Mouse (Mus musculus): ENCODE results near the gene Gm14862. TPM values are rescaled to one million over a fixed set of nuclear protein-coding genes. Genes with fewer than 3 reads are reported as not detected.
A peak's percentile ranks its signal among the peaks of the same experiment; 100 is the strongest.

Gm14862 gene
- polyA plus RNA-seq, 1 experiment from 2014 or later: not detected

- 10% methylated on average over 47 of the region's 94 CpGs for WGBS
- peak within 1 kb of the TSS; percentile 53 for H3K9ac ChIP-seq (ENCODE audit: low read length)
- no peaks in the 10 kb centered on the region for H3K27me3 ChIP-seq (ENCODE audit: control insufficient read depth, insufficient read depth, low read length)
- H3K27ac ChIP-seq (ENCODE audit: low read depth, low read length): no peak within 1 kb of the TSS
- DNase-seq (ENCODE audit: low spot score): peak; percentile 56
- H3K4me3 ChIP-seq (ENCODE audit: low read depth, low read length): peak within 1 kb of the TSS; percentile 52
- H3K9me3 ChIP-seq (ENCODE audit: control insufficient read depth, low read length): no peaks in the 10 kb centered on the region
- ATAC-seq (ENCODE audit: insufficient read depth, low FRiP score, low TSS enrichment): peak; percentile 92
- H3K4me2 ChIP-seq (ENCODE audit: low read depth): peak within 1 kb of the TSS; percentile 43
- no peaks in the 10 kb centered on the region for H3K36me3 ChIP-seq (ENCODE audit: control insufficient read depth, insufficient read depth, low read length)
- H3K4me1 ChIP-seq (ENCODE audit: control insufficient read depth, insufficient read depth, low read length): no peaks in the 10 kb centered on the region
These were observed 16.0 kb upstream of the Gm14862 start, which contains the start of gene Xk for GRCm38 (mm10) chrX:9272460-9273361. TSS of gene Xk (plus strand) at chrX:9272756.

- peak overlapping the region; percentile 52 for H3K4me3 ChIP-seq (ENCODE audit: low read depth, low read length)
- H3K9me3 ChIP-seq (ENCODE audit: control insufficient read depth, low read length): no peaks in the 10 kb centered on the region
- H3K4me2 ChIP-seq (ENCODE audit: low read depth): peak overlapping the region; percentile 43
- no peaks in the 10 kb centered on the region for H3K4me1 ChIP-seq (ENCODE audit: control insufficient read depth, insufficient read depth, low read length)
- DNase-seq (ENCODE audit: low spot score) (no peak), ATAC-seq (ENCODE audit: insufficient read depth, low FRiP score, low TSS enrichment) (no peak)
- 28% methylated on average over 8 of the region's 8 CpGs for whole genome bisulfite sequencing
- H3K9ac ChIP-seq (ENCODE audit: low read length): no peak overlapping the region
- no peaks in the 10 kb centered on the region for H3K27me3 ChIP-seq (ENCODE audit: control insufficient read depth, insufficient read depth, low read length)
- H3K27ac ChIP-seq (ENCODE audit: low read depth, low read length): no peak overlapping the region
- no peaks in the 10 kb centered on the region for H3K36me3 ChIP-seq (ENCODE audit: control insufficient read depth, insufficient read depth, low read length)
These were observed 15.3 kb upstream of the Gm14862 start for GRCm38 (mm10) chrX:9271947-9272459.

GRCm38 (mm10) chrX:9271112-9271511 is 14.4 kb upstream of the Gm14862 start:
- DNase-seq (ENCODE audit: low spot score): no peak
- H3K9me3 ChIP-seq (ENCODE audit: control insufficient read depth, low read length): no peaks in the 10 kb centered on the region
- no peaks in the 10 kb centered on the region for H3K27me3 ChIP-seq (ENCODE audit: control insufficient read depth, insufficient read depth, low read length)
- H3K4me2 ChIP-seq (ENCODE audit: low read depth): no peak overlapping the region
- H3K27ac ChIP-seq (ENCODE audit: low read depth, low read length): no peak overlapping the region
- no peak overlapping the region for H3K4me3 ChIP-seq (ENCODE audit: low read depth, low read length)
- H3K36me3 ChIP-seq (ENCODE audit: control insufficient read depth, insufficient read depth, low read length): no peaks in the 10 kb centered on the region
- H3K9ac ChIP-seq (ENCODE audit: low read length): no peak overlapping the region
- WGBS: 73% methylated on average over 3 of the region's 3 CpGs
- no peak for ATAC-seq (ENCODE audit: insufficient read depth, low FRiP score, low TSS enrichment)
- no peaks in the 10 kb centered on the region for H3K4me1 ChIP-seq (ENCODE audit: control insufficient read depth, insufficient read depth, low read length)

GRCm38 (mm10) chrX:9259267-9259666 is 2.6 kb upstream of the Gm14862 start:
- H3K4me1 ChIP-seq (ENCODE audit: control insufficient read depth, insufficient read depth, low read length): no peaks in the 10 kb centered on the region
- no peak overlapping the region for H3K4me3 ChIP-seq (ENCODE audit: low read depth, low read length)
- no peaks in the 10 kb centered on the region for H3K9me3 ChIP-seq (ENCODE audit: control insufficient read depth, low read length)
- no peaks in the 10 kb centered on the region for H3K36me3 ChIP-seq (ENCODE audit: control insufficient read depth, insufficient read depth, low read length)
- no peak for DNase-seq (ENCODE audit: low spot score)
- H3K4me2 ChIP-seq (ENCODE audit: low read depth): no peak overlapping the region
- no peak overlapping the region for H3K27ac ChIP-seq (ENCODE audit: low read depth, low read length)
- no peak for ATAC-seq (ENCODE audit: insufficient read depth, low FRiP score, low TSS enrichment)
- no peak overlapping the region for H3K9ac ChIP-seq (ENCODE audit: low read length)
- 90% methylated on average over 1 of the region's 1 CpGs for WGBS
- no peaks in the 10 kb centered on the region for H3K27me3 ChIP-seq (ENCODE audit: control insufficient read depth, insufficient read depth, low read length)

- no peak overlapping the region for H3K27ac ChIP-seq (ENCODE audit: low read depth, low read length)
- H3K4me1 ChIP-seq (ENCODE audit: control insufficient read depth, insufficient read depth, low read length): no peaks in the 10 kb centered on the region
- ATAC-seq (ENCODE audit: insufficient read depth, low FRiP score, low TSS enrichment) (no peak), DNase-seq (ENCODE audit: low spot score) (no peak)
- H3K36me3 ChIP-seq (ENCODE audit: control insufficient read depth, insufficient read depth, low read length): no peaks in the 10 kb centered on the region
- WGBS: 92% methylated on average over 7 of the region's 7 CpGs
- H3K4me3 ChIP-seq (ENCODE audit: low read depth, low read length): no peak overlapping the region
- no peak overlapping the region for H3K9ac ChIP-seq (ENCODE audit: low read length)
- H3K27me3 ChIP-seq (ENCODE audit: control insufficient read depth, insufficient read depth, low read length): no peaks in the 10 kb centered on the region
- no peaks in the 10 kb centered on the region for H3K9me3 ChIP-seq (ENCODE audit: control insufficient read depth, low read length)
- H3K4me2 ChIP-seq (ENCODE audit: low read depth): no peak overlapping the region
These were observed 1.1 kb upstream of the Gm14862 start for GRCm38 (mm10) chrX:9257831-9258230.

GRCm38 (mm10) chrX:9254901-9255300 is 1.8 kb downstream of the Gm14862 start:
- H3K4me2 ChIP-seq (ENCODE audit: low read depth): no peak overlapping the region

GRCm38 (mm10) chrX:9253990-9254389 is 2.7 kb downstream of the Gm14862 start:
- DNase-seq (ENCODE audit: low spot score): no peak
- no peak for ATAC-seq (ENCODE audit: insufficient read depth, low FRiP score, low TSS enrichment)
- WGBS: 77% methylated on average over 10 of the region's 10 CpGs
- Histone ChIP-seq H3K27me3 (ENCODE audit: control insufficient read depth, insufficient read depth, low read length) (no peaks in the 10 kb centered on the region), H3K4me2 (ENCODE audit: low read depth) (no peak overlapping the region), H3K36me3 (ENCODE audit: control insufficient read depth, insufficient read depth, low read length) (no peaks in the 10 kb centered on the region), H3K9ac (ENCODE audit: low read length) (no peak overlapping the region), H3K9me3 (ENCODE audit: control insufficient read depth, low read length) (no peaks in the 10 kb centered on the region), H3K4me3 (ENCODE audit: low read depth, low read length) (no peak overlapping the region), H3K4me1 (ENCODE audit: control insufficient read depth, insufficient read depth, low read length) (no peaks in the 10 kb centered on the region), H3K27ac (ENCODE audit: low read depth, low read length) (no peak overlapping the region)

More at GRCm38 (mm10) chrX:9254901-9255300, 1.8 kb downstream of the Gm14862 start:
- Histone ChIP-seq H3K4me1 (ENCODE audit: control insufficient read depth, insufficient read depth, low read length) (no peaks in the 10 kb centered on the region), H3K27me3 (ENCODE audit: control insufficient read depth, insufficient read depth, low read length) (no peaks in the 10 kb centered on the region), H3K4me3 (ENCODE audit: low read depth, low read length) (no peak overlapping the region), H3K9me3 (ENCODE audit: control insufficient read depth, low read length) (no peaks in the 10 kb centered on the region), H3K36me3 (ENCODE audit: control insufficient read depth, insufficient read depth, low read length) (no peaks in the 10 kb centered on the region), H3K27ac (ENCODE audit: low read depth, low read length) (no peak overlapping the region), H3K9ac (ENCODE audit: low read length) (no peak overlapping the region)
- 87% methylated on average over 3 of the region's 3 CpGs for WGBS
- DNase-seq (ENCODE audit: low spot score) (no peak), ATAC-seq (ENCODE audit: insufficient read depth, low FRiP score, low TSS enrichment) (no peak)

- Histone ChIP-seq H3K4me3 (ENCODE audit: low read depth, low read length) (no peak overlapping the region), H3K27ac (ENCODE audit: low read depth, low read length) (no peak overlapping the region), H3K4me2 (ENCODE audit: low read depth) (no peak overlapping the region), H3K9ac (ENCODE audit: low read length) (no peak overlapping the region), H3K36me3 (ENCODE audit: control insufficient read depth, insufficient read depth, low read length) (no peaks in the 10 kb centered on the region), H3K9me3 (ENCODE audit: control insufficient read depth, low read length) (no peaks in the 10 kb centered on the region), H3K27me3 (ENCODE audit: control insufficient read depth, insufficient read depth, low read length) (no peaks in the 10 kb centered on the region), H3K4me1 (ENCODE audit: control insufficient read depth, insufficient read depth, low read length) (no peaks in the 10 kb centered on the region)
- ATAC-seq (ENCODE audit: insufficient read depth, low FRiP score, low TSS enrichment): no peak
- 70% methylated on average over 5 of the region's 5 CpGs for WGBS
- no peak for DNase-seq (ENCODE audit: low spot score)
These were observed 7.8 kb downstream of the Gm14862 start for GRCm38 (mm10) chrX:9248911-9249310.

Measured in neural tube, embryonic 11.5 days (tissue).